Mouse (Mus musculus) hindbrain, embryonic 10.5 days (tissue): ENCODE data around the gene Zfp653. TPM values are rescaled to one million over a fixed set of nuclear protein-coding genes. Genes with fewer than 3 reads are reported as not detected.

Source experiments
- DNase-seq: peaks from one replicate; pipeline ENCODE4 v3.0.0-alpha.2; 2017; ENCODE audit warnings: low spot score
- H3K27ac ChIP-seq: fragments of 300-500 bp; sonication (generic); 2 replicates; pipeline ENCODE4 v1.5.1; 2016; ENCODE audit warnings: mild to moderate bottlenecking, moderate library complexity
- H3K27me3 ChIP-seq: fragments of 300-500 bp; sonication (generic); 2 replicates; pipeline ENCODE4 v1.6.1; 2016; ENCODE audit warnings: mild to moderate bottlenecking; ENCODE audit not compliant: poor library complexity, insufficient read depth, severe bottlenecking
- H3K36me3 ChIP-seq: fragments of 300-500 bp; sonication (generic); 2 replicates; pipeline ENCODE4 v1.6.1; 2016; ENCODE audit warnings: mild to moderate bottlenecking, moderate library complexity
- H3K4me1 ChIP-seq: fragments of 300-500 bp; sonication (generic); replicated peaks from 2 replicates; pipeline ENCODE4 v1.6.1; 2016; ENCODE audit warnings: mild to moderate bottlenecking
- H3K4me3 ChIP-seq: fragments of 300-500 bp; sonication (generic); 2 replicates; pipeline ENCODE4 v1.5.1; 2016; ENCODE audit warnings: mild to moderate bottlenecking, moderate library complexity
- H3K9me3 ChIP-seq: fragments of 300-500 bp; sonication (generic); 2 replicates; pipeline ENCODE4 v1.6.1; 2016; ENCODE audit warnings: mild to moderate bottlenecking, moderate library complexity
- WGBS: fragments of 180-500 bp; shearing (Covaris S2); methylation state at CpG from one replicate; pipeline ENCODE4 v1.1.7; 2016; 5-methylcytosine and 5-hydroxymethylcytosine counted together
- polyA plus RNA-seq: library from polyadenylated mRNA; unstranded; fragments of >200 nt; fragmentation: Nextera tagmentation; extraction: Ambion mirVana; gene quantifications from 2 replicates; pipeline ENCODE4 v1.2.1, GENCODE M21; 2016

Zfp653 gene
- polyA plus RNA-seq, 1 experiment from 2014 or later: 15.4 TPM

DNA sequence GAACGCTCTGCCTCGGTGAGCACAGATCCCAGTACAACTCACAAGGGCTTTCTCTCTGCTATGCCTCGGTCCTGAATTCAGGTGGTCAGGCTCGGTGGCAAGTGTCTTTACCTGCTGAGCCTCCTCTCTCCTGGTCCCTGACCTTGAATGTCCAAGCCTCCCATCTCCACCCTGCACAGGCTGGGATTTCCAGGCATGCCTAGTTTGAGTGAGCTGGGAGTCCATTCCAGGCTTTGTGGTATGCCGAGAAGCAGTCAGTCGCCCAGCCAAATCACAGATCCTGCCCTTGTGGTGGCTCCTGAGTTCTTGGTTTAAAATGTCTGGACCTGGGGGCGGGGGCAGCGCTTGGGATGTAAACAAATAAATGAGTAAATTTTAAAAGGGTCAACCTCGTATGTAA is 23.8 kb downstream of the Zfp653 start:
- WGBS: 61% methylated on average over 9 of the region's 9 CpGs

DNA sequence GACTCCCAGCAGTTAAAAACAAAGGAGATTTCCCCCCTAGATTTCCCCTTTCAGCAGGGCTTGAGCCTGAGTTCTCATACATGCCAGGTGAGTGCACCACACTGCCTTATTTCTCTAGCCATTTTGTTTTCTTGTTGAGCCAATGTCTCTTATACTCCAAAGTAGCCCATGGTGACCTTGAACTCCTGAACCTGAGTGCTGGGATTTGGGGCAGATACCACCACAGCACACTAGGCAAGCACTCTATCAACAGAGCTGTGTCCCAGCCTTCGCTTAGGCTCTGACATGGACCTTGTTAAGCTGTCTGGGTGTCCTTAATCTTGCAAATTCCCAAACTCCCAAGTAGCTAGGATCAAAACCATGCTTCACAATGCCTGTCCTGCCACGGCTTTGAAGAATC is 29.3 kb downstream of the Zfp653 start:
- H3K36me3 ChIP-seq: peaks cover 20% of the 10 kb centered on the region
- WGBS: 76% methylated on average over 2 of the region's 2 CpGs
- 0 out of 2 replicates have a peak, but pooled peaks cover 3% of the 10 kb centered on the region for H3K9me3 ChIP-seq
- no peak for DNase-seq
- no peak overlapping the region for H3K4me3 ChIP-seq
- peaks cover 11% of the 10 kb centered on the region; the same call in 1 of the 2 replicates for H3K4me1 ChIP-seq
- H3K27me3 ChIP-seq: no peaks in the 10 kb centered on the region
- no peak overlapping the region for H3K27ac ChIP-seq

More for the DNA sequence above, 23.8 kb downstream of the Zfp653 start:
- no peak for DNase-seq
- Histone ChIP-seq H3K27ac (peak overlapping the region; percentile 67; the same call in 1 of the 2 replicates), H3K36me3 (0 out of 2 replicates have a peak, but pooled peaks cover 7% of the 10 kb centered on the region), H3K9me3 (no peaks in the 10 kb centered on the region), H3K4me3 (no peak overlapping the region), H3K4me1 (peaks cover 62% of the 10 kb centered on the region), H3K27me3 (peaks cover 34% of the 10 kb centered on the region)

DNA sequence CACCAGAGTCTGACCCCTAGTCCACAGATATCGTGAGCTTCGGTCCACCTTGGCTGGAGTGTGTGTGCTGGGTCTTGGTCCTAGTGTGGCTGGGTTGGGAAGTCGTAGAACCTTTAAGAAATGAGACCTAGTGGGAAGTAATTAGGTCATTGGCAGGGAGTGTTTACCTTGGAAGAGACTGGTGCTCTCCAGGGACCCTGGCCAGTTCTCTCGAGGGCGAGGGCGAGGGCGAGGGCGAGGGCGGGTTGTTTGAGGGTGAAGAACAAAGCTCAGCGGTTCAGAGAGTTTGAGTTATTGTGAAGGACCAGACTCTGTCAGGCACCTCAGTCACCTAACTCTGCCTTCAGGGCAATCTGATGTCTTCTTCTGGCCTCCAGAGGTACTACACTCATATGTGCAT is 33.4 kb downstream of the Zfp653 start:
- Histone ChIP-seq H3K27me3 (no peaks in the 10 kb centered on the region), H3K4me1 (peaks cover 35% of the 10 kb centered on the region), H3K36me3 (peaks cover 50% of the 10 kb centered on the region), H3K4me3 (no peak overlapping the region), H3K9me3 (0 out of 2 replicates have a peak, but pooled peaks cover 3% of the 10 kb centered on the region), H3K27ac (no peak overlapping the region)
- WGBS: 86% methylated on average over 10 of the region's 10 CpGs
- no peak for DNase-seq

DNA sequence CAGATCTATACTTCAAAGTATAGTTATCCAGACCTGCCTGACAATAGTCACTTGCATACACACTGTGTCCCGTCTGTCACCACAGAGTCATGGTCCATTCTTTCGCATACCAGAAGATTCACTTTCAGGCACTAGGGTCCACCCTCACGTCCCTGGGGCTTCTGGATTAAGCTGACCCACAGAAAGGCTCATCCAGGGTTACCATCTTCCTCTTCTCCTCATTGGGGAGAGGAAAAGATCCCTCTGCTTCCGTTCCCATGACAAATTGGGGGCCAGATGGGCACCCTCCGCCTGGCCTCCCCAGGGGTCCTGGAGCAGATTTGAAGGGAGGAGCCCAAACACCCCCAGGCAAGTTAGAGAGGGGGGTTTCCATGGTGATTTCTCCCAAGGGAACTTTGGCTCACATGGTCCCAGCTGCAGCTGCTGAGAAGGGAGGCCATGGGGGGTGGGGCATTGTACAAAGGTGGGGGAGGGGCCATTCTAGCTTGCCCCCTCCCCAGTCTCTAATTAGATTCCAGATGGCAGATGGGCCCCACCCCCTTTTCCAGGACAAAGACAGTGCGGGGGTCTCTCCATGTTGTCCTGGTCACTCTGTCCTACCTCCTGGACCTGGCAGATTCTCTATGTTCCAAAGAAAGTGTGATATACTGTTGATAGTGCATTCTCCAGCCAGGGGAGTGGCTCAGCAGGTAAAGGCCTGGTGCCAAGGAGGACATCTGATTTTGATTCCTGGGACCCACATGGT is 35.7 kb downstream of the Zfp653 start:
- peaks cover 71% of the 10 kb centered on the region for H3K36me3 ChIP-seq
- 0 out of 2 replicates have a peak, but pooled peaks cover 2% of the 10 kb centered on the region for H3K9me3 ChIP-seq
- H3K27me3 ChIP-seq: no peaks in the 10 kb centered on the region
- 40% methylated on average over 6 of the region's 6 CpGs for WGBS
- DNase-seq: peak; percentile 66
- peak overlapping the region; percentile 85 for H3K27ac ChIP-seq
- H3K4me3 ChIP-seq: no peak overlapping the region
- H3K4me1 ChIP-seq: peaks cover 37% of the 10 kb centered on the region

DNA sequence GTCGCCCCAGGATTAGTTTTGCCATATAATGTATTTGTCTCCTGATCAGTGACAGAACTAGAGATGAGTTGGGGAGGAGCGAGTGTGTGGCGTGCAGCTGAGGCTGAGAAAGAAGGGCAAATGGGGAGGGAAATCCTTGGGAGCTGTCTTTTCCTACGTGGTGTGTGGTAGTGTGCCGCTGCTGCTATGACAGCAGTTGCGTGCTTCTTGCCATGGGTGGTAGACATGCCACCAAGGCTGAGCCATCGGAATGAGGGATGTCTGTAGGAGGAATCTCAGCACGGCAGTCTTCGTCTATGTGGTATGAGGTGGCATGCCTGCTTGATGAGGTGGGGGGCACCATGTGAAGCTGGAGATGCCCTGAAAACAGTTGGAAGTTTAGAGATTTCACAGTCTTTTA is 40.8 kb downstream of the Zfp653 start:
- H3K4me1 ChIP-seq: peaks cover 67% of the 10 kb centered on the region
- DNase-seq: no peak
- no peaks in the 10 kb centered on the region for H3K9me3 ChIP-seq
- H3K4me3 ChIP-seq: no peak overlapping the region
- H3K36me3 ChIP-seq: peaks cover 85% of the 10 kb centered on the region
- WGBS: 92% methylated on average over 9 of the region's 9 CpGs
- peaks cover 6% of the 10 kb centered on the region; the same call in 1 of the 2 replicates for H3K27me3 ChIP-seq
- H3K27ac ChIP-seq: no peak overlapping the region; the same call in 1 of the 2 replicates

DNA sequence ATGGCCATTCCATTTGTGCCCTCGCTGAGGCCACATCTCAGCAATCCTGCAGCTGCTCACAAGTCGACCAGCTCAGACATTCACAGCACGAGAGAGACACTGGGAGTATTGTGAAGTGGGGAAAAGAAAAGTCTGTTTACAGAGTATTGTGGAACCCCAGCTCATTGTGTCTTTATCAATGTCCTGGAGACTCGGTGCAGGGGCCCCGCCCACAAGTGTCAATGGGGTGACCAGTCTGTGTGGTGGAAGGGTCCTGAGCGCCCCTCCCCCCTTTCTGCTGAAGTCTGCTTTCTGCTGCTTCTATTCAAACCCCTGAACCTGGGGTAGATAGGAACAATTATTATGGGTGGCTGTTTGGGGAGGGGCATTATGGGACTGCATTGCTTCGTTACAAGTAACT is 42.7 kb downstream of the Zfp653 start:
- Histone ChIP-seq H3K9me3 (no peaks in the 10 kb centered on the region), H3K4me1 (peaks cover 70% of the 10 kb centered on the region), H3K27ac (peak overlapping the region; percentile 73), H3K27me3 (peaks cover 6% of the 10 kb centered on the region; the same call in 1 of the 2 replicates), H3K4me3 (peak overlapping the region; percentile 0; the same call in 1 of the 2 replicates), H3K36me3 (peaks cover 86% of the 10 kb centered on the region)
- DNase-seq: peak; percentile 76
- WGBS: 29% methylated on average over 7 of the region's 7 CpGs

DNA sequence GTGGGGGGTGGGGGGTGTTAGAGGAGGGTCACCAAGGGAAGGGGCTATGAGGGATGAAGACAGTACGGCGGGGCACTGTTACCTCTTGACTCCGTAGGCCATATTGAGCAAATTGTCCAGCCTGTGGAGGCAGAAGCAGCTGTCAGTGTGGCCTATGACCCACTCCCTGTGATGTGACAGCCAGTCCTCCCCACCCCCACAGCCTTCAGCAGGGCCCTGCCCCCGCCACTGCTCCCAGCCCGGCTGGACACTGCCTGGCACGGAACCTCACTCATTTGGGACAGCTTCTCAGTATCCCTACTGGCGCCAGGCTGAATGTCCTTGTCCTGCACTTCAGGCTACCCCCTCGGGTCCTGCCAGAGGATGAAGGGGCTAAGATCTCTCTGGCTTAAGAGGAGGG is 46.6 kb downstream of the Zfp653 start:
- peaks cover 60% of the 10 kb centered on the region for H3K4me1 ChIP-seq
- peaks cover 1% of the 10 kb centered on the region; the same call in 1 of the 2 replicates for H3K27me3 ChIP-seq
- H3K27ac ChIP-seq: peak overlapping the region; percentile 78
- H3K4me3 ChIP-seq: no peak overlapping the region
- peak; percentile 54 for DNase-seq
- 36% methylated on average over 8 of the region's 8 CpGs for WGBS
- peaks cover 70% of the 10 kb centered on the region for H3K36me3 ChIP-seq
- H3K9me3 ChIP-seq: no peaks in the 10 kb centered on the region

DNA sequence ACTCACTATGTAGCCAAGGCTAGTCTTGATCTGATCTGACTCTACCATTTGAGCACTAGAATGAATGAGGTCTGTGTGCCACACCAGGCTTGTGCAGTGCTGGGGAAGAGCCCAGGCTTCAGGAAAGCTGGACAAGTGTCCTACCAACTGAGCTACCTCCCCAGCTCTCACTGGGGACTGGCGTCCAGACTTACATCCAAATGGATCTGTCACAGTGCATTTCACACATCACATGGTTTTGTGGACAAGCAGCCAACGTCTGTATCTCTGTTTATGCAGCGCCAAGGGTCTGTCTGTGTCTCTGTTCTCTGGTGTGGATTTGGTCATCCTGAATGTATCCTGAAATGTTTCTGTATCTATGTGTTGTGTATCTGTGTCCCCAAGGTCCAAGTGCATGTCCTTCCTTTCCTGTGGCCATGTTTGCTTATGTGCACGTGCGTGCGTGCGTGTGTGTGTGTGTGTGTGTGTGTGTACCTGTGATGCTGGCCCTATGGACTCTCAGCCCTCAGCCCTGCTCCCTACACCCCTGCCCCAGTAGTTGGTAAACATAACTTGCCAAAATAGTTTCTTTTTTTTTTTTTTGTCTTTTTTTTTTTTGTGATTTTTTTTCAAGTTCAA is 53.9 kb downstream of the Zfp653 start:
- Histone ChIP-seq H3K9me3 (no peaks in the 10 kb centered on the region), H3K4me3 (no peak overlapping the region), H3K27me3 (no peaks in the 10 kb centered on the region), H3K27ac (no peak overlapping the region), H3K4me1 (peaks cover 25% of the 10 kb centered on the region), H3K36me3 (peaks cover 75% of the 10 kb centered on the region)
- WGBS: 81% methylated on average over 7 of the region's 7 CpGs
- no peak for DNase-seq

DNA sequence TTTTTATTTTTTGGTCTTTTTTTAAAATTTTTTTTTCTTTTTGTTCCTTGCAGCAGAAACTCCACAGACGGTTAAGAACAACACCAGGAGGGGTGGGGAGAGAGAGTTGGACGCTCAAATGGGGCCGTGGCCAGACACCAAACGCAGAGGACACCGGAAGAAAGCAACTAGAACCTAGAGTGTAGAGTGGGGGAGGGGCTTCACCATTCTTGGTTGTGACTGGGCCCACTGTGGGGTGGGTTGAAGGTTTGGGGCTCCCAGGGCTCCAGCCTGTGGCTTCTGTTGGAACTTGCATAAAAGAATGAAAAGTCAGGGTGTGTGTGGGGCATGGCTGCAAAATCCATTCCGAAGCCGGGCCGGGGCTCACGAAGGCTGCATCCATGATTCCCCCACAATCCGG is 54.9 kb downstream of the Zfp653 start:
- Histone ChIP-seq H3K9me3 (no peaks in the 10 kb centered on the region), H3K36me3 (peaks cover 82% of the 10 kb centered on the region), H3K4me3 (no peak overlapping the region), H3K27ac (0 out of 2 replicates have a peak overlapping the region, but pooled peaks have one; percentile 29), H3K27me3 (no peaks in the 10 kb centered on the region), H3K4me1 (peaks cover 28% of the 10 kb centered on the region)
- WGBS: 70% methylated on average over 10 of the region's 10 CpGs
- no peak for DNase-seq

DNA sequence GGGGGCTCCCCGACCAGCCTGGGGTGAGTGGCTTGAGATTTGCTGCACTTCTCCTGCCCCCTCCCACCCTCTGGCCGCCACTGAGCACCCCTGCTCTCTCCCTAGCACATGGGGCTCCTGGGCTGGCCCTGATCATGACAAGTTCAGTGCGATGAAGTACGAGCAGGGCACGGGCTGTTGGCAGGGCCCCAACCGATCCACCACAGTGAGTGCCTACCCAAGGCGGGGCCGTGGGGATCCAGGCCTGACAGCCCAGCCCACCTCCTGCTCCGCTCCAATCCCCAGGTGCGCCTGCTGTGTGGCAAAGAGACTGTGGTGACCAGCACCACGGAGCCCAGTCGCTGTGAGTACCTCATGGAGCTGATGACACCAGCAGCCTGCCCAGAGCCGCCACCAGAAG is 58.4 kb downstream of the Zfp653 start:
- Histone ChIP-seq H3K9me3 (no peaks in the 10 kb centered on the region), H3K27me3 (no peaks in the 10 kb centered on the region), H3K36me3 (peaks cover 92% of the 10 kb centered on the region), H3K4me3 (no peak overlapping the region), H3K27ac (no peak overlapping the region), H3K4me1 (peaks cover 36% of the 10 kb centered on the region)
- WGBS: 93% methylated on average over 13 of the region's 13 CpGs
- no peak for DNase-seq

DNA sequence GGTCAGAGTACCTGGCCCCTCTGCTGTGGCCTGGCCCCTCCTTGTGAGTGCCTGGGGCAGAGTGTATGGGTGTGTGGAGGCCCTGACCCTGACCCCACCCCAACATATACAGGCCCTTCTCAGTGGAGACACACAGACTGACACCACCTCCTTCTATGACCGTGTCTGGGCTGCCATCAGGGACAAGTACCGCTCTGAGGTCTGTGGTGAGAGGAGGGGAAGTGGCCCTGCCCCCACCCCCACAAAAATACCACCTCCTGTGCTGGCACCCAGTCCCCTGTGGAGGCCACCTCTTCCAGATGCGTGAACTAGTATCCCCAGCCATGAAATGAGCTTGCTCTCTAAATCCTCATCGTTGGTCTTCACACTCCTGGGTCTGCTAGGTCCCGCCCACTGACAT is 60.1 kb downstream of the Zfp653 start:
- WGBS: 87% methylated on average over 5 of the region's 5 CpGs
- DNase-seq: no peak
- H3K9me3 ChIP-seq: no peaks in the 10 kb centered on the region
- peaks cover 95% of the 10 kb centered on the region for H3K36me3 ChIP-seq
- H3K27ac ChIP-seq: peak overlapping the region; percentile 26; the same call in 1 of the 2 replicates
- no peak overlapping the region for H3K4me3 ChIP-seq
- H3K4me1 ChIP-seq: peaks cover 28% of the 10 kb centered on the region
- no peaks in the 10 kb centered on the region for H3K27me3 ChIP-seq
